Mouse (Mus musculus): ENCODE results near the gene Gm5169.
"Not testable (repeated sequence)": the region's sequence is repeated elsewhere in the genome, so short reads cannot be mapped to it uniquely, and the experiment has no call there.

Gm5169 gene

DNA sequence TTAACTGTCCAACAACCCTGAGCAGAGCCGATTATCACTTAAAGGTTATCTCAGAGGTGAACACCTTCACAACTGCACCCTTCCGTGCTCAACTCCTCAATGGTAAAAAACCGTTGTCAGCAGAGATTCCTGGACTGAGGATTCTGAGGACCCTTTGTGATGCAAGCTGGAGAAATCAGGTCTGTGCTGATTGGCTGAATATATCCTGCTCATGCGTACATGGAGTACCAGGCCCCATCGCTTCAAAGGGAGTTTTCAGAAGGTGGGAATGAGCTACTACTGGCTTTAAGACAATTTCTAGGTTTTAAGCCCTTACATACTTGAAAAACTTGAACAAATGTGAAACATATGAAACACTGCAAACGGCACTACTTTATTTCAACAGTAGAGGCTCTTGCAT is at the start of gene Gm5169:
Gm5169 (minus strand) TSS at position 101 of the 400 bp plus-strand sequence.
- not testable (repeated sequence) for DNase-seq

DNA sequence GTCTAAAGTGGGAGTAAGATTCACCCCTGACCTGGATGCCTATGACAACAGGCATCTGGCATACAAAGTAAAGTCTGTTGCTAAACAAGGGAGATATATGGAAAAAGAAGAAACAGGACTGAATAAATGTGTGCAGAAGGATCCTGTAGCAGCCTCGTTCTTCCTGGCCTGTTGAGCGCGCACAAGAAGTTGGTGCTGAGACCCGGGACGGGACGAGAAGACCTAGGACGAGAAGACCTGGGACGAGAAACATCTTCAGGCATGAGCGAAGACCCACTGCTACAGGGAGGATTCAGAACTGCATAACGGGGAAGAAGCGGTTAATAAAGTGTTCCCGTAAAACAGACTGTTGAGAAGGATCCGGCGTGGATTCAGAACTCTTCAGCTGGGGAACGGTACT is 46.2 kb upstream of the Gm5169 start:
- DNase-seq: not testable (repeated sequence)
